Mouse (Mus musculus) v-Abl transformed pro-B cells (cell line): ENCODE results near the gene Stoml2.

Source experiments
- in situ Hi-C, 2 experiments: fragments of 400-800 bp; cut with MboI; formaldehyde crosslinking; loops; one replicate each; pipeline ENCODE4 v1.15.1; 2025; ENCODE audit not compliant: unreplicated experiment in 2 of 2

Stoml2 gene

DNA sequence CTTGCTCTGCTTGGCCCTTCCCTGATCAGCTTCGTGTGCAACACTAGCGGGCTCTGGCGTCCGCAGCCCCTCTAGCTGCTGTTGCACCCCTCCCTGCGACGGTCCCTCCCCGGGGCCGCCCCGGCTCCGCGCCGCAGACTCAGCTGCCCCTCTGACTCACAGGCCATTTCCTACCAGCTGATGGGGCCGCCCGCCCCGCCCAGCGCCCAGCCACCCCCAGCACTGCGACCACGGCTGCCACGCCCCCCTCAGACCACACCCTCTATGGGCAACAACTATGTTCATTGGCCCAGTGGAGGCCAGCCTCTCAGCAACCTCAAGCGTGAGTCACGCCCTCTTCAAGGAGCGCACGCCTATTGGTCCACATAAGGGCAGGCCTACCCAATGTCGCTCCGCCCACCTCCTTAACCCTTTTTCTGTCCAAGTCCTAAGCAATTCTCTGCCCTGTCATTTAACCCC, 8.6 kb upstream of the Stoml2 start:
- in situ Hi-C loops = loop anchor here (5.0 to 10.0 kb wide), 3 partner anchors 522 to 665 kb away; partner anchors contain the start of genes Creb3 (in 2 of the 2), Tln1 (in 2 of the 2) and Olfr70 (in 1 of the 2)

DNA sequence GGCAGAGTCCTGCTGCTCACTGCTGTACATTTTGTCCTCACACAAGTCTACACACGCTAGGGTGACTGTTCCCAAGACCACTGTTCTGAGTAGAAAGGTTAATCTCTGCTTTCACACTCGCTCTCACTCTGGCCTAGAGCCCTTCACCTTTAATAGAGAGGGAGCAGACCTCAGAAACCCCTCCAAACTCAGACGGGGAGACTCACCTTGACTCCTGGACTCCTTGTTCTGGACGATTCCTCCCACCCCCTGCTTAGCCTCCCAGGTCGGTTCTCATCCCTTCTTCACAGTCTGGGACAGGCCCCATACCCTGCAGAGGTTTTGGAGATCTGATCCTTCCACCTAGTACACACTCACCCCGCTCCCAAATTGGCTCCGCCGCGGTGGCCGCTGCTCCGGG, 8.1 kb upstream of the Stoml2 start:
- in situ Hi-C loops = loop anchor here (5.0 to 10.0 kb wide), 3 partner anchors 523 to 665 kb away; partner anchors contain the start of genes Creb3 (in 2 of the 2), Tln1 (in 2 of the 2) and Olfr70 (in 1 of the 2)

DNA sequence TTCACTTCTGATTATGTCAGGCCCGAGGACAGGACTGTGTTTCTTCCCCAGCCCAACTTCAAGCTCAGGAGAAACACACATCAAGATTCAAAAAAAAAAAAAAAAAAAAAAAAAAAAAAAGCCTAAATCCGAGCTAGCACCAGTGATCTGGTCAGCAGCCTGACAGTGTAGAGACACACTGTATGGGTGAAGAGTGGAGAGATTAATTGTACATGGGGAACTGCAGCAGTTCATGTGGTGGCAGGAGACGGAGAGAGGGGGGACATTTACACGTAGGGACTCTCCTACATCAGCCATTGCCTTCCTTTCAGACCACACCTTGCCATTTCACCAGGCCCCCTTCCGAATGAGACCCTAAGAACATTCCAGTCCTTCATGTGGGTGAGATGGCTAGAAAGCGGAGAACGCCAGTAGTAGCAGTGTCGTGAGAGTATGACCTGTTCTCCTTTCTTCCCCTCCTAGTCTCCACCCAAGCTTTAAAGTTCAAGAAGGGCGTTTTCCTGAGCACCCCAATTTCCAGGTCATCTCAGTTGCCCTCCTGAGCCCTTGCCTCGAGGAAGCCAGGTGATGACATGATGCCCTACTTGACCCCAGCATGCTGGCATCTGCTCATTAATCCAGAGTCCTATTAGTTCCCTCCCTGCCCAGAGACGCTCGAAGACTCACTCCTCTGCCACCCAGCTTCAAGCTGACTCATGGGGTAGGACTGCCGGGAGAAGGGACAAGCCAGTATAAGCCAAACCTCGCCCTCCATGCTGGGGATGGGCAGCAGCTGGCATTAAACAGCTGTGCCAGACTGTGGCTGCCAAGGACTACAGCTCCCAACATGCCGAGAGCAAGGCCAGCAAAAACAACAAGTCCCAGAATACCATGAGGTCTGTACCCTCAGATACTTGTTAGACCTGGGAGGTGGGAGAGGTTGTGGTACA, 7.3 kb upstream of the Stoml2 start:
- in situ Hi-C loops = no loop called here

DNA sequence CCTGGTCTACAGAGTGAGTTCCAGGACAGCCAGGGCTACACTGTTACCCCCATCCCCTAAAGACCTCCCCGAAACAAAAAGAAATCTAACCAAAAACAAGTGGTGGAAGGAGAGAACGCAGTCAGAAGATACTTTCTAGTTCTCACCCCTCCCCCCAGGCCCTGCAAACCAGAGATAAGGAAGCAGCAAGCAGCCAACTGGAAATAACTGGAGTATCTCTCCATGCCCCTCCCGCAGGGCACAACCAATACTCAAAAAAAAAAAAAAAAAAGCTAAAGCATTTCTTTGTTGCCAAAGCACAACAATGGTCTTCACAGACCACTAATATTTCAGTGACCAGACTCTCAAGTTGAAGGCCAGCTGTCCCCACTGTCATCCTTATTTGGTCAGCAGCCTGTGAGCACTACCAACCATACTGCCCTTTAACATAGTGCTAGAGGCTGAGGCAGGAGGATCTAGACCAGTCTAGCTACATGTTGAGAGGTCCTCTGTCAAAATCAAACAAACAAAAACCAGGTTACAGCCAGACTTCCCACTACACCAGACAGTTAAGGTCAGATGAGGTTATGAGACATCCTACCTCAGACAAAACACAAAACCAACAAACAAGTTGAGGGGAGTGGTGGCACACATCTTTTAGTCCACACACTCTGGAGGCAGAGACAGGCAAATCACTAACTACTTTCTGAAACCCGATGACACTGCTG, 6.5 kb upstream of the Stoml2 start:
- in situ Hi-C loops = no loop called here

DNA sequence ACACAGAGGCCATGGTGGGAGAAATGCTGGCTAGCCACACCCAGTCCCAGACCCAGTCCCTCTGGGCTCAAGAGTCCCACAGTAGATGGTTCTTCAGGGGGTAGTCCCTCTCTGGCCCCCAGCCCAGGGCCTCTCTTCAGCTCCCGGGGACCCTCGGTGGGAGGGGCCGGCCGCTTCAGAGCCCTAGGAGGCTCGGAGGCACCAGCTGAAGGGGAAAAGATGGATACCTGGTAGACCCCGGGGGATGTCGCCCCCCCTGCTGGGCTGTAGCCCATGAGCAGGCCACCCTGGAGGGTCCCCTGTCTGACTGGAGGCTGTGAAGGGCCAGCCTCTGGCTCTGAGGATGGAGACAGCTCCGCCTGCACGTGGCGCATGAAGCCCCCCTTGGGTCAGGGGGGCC, 4.8 kb upstream of the Stoml2 start:
- in situ Hi-C loops = no loop called here

DNA sequence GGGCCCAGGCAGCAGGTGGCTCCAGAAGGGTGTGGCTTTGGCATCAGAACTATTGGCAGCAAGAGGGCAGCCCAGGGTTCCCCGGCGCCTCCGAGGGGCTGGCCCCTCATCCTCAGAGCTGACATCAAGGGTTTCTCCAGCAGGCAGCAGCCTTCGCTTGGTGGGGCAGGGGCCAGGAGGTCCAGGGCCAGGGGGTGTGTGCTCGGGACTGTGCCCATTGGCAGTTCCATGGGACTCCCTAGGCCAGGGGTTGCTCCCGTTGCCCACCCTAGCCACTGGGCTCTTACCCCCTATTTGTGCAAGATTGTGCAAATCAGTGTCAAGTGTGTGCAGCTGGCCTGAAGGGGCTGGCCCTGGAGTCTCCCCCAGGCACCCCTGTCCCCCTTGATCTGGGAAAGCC, 4.3 kb upstream of the Stoml2 start:
- in situ Hi-C loops = no loop called here

DNA sequence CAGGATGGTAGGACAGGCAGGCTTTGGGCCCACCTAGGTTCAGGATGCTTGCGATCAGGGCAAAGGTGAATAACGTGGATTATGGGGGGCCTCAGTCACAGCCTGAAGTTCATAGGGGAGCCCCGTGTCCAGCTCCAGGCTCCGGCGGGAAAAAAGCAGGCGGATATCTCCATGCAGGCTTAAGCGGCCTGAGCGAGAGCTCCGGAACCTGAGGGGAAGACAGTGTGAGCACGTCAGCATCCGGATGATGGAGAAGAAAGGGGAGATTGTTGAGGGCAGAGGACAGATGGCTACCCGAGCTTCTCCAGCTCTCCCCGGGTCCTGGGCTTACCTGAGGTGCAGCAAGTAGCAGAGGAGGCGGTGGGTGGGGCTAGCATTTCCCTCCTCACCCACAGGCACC, 2.0 kb upstream of the Stoml2 start:
- in situ Hi-C loops = no loop called here

DNA sequence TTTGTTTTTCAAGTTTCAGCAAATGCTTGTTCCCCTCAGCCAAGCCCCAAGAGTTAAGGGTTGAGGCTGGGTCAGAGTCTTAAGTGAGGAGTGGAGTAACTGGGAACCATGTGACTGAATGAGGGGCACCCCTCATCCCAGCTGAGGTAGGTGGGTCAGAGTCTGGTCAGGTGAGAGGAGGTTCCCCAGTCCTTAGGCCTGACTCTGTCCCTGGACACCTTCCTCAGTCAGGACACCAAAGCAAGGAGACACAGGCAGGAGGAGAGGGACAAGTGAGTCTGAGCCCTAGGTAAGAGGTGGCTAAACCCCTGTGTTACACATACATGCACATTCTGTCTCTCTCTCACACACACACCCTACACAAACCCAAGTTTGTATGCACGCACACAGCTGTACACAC, 991 bp upstream of the Stoml2 start:
- in situ Hi-C loops = no loop called here

DNA sequence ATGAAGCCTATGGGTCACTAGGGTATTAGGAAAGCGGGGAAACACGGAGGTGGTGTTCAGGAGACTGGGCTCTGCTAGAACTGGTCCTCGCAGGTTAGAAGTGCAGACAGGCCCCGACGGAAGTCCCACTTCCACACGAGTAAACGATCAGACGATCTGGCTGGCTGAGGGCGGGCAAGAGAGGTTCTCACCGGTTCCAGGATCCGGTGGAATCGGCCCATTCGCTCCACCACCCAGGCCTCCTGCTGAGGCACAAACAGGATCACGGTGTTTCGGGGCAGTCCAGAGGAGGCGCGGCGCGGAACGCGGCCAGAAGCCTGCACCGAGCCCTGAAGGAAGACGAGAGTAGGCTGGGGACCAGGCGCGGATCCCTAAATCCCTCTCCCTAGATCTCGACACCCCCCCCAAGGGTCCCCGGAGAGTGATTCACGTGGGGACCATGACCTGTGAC, 705 bp downstream of the Stoml2 start:
- in situ Hi-C loops = no loop called here

DNA sequence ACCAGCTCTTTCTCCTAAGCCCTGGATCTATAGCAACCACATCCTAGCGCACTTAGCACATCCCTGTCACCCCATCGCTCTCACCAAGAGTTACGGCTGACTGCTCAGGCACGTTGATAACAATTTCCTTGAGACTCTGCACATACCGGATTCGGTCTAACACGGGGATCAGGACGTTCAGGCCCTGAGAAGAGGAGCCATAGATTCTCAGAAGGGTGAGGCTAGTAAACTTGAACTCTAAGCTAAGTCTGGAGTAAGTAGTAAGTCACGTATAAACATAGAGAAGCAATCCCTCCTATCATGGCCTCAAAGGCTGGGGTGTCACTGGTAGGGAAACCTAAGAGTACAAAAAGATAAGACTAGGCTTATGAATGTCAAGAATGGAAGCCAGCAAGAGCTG, 1.2 kb downstream of the Stoml2 start:
- in situ Hi-C loops = no loop called here

DNA sequence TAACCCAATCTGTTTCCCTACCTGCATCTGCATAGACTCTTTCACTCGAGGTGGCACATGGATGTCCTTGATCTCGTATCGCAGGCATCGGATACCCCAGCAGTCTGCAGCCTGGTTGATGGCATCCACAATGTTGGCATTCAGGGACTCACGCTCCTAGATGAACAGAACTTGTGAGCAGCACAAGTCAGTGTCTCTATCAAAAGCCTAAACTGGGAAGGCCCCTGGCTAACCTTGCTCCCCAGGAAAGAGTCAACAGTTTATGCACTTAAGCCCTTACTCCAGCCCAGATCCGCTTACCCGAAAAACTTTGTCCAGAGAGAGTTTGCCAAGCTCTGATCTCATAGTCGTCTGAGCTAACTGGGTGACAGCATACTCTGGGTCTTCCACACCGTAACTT, 1.8 kb downstream of the Stoml2 start:
- in situ Hi-C loops = no loop called here

DNA sequence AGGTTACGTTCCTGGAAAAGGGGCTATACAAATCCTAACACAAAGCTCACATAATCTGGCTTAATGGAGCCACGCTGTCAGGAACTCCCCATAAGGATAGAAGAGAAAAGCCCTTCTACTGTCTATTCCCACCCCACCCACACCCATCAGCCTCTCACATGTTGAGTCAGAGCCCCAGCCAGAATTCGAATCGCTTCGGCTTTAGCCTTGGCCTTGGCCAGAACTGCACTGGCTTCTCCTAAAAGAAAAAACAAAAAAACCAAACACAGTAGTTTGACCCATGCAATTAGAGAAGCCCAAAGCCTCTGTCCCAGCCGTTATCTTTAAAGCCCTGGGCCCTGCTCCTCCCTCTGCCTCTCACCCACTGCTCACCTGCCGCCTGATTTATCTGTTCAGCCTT, 2.4 kb downstream of the Stoml2 start:
- in situ Hi-C loops = no loop called here

DNA sequence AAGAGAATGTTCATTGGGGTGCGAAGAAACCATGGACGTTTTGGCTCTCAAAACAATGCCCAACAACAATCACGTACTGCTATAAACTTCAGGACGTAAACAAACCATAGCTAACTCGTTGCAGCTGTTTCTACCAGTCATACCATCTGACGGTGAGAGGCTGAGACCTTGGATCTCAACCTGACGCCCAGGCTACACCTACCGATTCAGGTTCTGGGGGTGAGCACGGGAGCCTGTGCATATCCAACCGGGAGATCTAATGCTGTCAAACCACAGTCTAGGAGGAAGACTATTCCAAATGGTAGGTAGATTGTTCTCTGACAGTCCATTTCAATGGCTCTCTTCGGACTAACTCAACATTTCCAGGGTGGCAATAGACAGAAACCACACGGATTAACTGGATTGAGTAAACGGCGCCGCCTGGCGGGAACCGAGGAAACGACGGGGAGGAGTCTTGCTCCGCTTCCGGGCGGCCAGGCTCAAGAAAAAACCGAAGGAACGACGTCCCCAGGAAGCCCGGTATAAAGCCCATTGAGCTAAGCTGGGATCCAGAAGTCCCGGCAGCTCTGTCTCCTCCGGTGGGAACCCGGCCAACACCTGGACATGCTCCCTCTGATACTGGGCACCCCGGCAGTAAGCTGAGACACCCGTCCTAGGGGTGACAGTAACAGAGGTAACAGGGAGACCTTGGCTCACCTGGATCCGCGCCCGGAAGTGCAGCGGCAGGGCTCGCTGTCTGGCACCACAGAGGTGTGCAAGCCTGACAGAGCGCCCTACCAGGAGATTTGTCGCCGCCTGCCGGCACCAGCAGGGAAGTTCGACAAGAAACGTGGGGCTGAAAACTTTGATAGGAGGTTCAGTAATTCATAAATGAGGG, 6.2 kb downstream of the Stoml2 start, which contains the start of gene Pigo:
TSS of gene Pigo (minus strand) at position 736 of the 877 bp plus-strand sequence.
- in situ Hi-C loops = no loop called here

DNA sequence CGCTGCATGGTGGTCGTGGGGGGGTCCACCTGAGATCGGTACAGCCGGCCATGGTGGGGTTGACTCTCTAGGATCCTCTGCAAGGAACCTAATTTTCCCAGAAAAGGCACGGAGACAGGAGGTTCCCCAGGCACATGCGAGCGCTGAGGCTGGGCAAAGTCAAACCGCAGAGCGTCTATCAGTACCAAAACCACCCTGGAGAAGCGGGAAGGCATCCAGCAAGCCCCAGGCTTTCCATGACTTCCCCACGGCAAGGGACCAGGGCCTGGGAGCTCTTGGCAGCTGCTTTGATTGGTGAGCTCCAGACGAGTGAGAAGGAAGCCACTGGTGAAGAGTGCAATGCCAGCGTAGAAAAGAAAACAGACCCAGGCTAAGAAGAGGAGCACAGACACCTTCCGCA, 6.8 kb downstream of the Stoml2 start:
- in situ Hi-C loops = no loop called here

DNA sequence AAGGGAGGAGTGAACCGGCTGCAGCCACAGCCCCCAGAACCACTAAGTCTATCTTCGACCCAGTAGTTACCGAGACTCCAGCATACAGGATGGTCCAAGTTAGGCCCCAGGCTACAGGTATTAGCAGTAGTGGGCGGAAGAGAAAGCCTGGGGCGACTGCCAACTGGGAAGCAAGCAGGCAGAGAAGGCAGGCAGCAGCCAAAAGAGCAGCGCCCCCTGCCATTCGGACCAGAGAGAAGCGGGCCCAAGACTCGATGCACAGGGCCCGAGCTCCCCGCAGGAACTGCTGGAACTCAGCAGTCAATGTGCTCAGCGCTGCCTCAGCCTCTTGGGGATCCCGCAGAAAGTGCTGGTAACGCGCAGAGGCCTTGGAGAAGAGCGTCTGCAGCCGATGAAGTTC, 10.2 kb downstream of the Stoml2 start:
- in situ Hi-C loops = no loop called here

DNA sequence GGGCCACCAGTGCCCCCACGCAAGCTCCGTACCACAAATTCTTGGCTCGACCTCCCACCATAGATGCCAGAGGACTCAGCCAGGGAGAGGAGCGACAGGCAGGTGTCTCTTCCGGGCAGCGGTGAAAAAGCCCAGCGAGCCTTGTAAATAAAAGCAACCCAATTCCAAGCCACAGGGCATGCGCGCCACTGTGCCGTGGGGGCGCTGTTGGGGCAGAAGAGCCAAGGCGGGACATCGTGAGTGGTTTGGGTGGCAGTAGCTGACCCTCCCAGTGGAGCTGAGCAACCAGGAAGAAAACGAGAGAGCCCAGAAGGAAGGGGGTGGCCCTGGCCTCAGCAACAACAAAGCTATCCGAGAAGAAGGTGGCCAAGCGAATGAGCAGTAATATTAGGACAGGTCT, 10.6 kb downstream of the Stoml2 start:
- in situ Hi-C loops = no loop called here

DNA sequence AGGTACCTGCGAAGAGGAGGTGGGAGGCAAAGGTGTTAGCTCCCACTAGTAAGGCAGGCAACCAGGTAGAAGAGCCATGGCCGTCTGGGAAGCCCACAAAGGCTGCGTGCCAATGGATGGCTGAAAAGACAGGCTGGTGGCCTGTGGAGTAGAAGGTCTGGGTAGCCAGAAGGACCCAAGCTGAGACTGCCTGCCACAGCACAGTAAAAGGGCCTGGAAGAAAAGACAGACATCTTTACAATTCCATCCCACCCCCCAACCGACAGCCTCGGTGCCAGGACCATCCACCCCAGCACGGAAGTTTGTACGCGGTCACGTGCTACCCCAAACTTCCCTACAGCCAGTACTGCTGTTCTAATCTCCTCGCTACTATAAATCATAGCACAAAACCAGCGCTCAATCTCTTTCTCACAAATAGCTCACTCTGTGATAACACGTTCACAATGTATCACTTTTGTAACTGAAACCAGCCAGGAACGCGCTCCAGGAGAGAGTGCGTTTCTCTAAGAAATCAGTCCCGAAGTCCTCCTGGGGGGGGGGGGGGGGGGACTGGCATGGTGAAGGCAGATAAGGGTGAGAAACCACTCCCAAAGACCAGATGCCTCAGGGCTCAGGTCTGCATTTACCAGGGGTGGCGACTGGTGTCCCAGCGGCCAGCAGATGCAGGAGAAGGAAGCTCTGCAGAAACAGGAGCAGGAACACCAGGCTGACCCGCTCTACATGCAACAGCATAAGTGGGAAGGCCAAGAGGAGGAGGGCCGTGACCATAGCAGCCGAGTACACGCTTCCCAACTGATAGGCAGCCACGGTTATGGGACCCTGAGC, 11.7 kb downstream of the Stoml2 start:
- in situ Hi-C loops = no loop called here

DNA sequence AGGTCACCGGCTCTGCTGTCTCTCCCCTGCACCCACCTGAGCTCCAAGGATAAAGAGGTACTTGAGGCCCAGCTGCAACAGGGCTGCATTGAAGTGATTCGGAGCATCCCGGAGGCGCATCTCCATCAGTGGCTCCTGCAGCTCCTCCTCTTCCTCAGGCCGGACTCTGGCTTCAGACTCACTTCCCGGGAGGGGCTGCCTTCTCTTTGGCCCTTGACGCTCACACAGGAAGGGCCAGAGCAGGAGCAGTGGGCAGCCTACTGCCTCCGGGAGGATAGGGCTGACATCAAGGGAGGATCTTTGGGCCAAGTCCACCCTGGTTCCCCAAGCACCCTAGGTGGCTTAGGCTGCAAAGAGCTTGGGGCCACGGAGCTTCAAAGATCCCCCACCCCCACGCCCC, 12.3 kb downstream of the Stoml2 start:
- in situ Hi-C loops = no loop called here

DNA sequence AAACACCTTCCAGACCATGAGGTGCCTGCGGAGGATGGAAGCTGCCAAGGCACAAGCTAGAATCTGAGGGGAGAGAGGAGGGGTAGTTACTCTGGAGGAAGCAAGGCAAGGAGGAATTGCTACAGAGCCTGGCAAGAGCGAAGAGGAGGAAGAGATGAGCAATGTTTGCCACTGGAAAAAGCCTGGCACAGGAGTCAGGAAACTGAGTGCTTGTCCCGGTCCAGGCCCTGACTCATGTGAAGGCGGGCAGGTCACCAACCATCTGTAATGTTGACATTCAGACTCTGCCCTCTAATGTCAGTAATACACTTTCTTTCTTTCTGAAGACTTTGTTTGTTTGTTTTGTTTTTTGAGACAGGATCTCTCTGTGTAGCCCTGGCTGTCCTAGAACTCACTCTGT, 13.4 kb downstream of the Stoml2 start:
- in situ Hi-C loops = no loop called here

DNA sequence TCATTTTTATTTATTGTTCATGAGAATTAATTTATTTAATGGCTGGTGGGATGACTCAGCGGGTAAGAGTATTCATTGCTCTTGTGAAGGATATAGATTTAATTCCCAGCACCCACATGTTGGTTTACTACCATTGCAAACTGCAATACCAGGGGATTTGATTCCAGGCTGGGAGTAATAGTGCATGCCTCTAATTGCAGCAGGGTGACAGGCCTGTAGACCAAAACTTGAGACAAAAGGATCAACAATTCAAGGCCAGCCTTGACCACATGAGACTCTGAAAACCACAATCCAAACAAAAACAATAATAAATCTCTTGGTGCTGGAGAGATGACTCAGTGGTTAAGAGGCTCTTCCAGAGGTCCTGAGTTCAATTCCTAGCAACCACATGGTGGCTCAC, 19.4 kb downstream of the Stoml2 start:
- in situ Hi-C loops = no loop called here
